Mouse (Mus musculus): ENCODE results near the gene Crtc3.

- TF ChIP-seq POLR2A (IDR thresholded peaks at IDR 0.05; ENCODE audit: insufficient read depth, low read depth, low read length): no peak
- TF ChIP-seq CTCF (IDR thresholded peaks at IDR 0.05; ENCODE audit: insufficient read depth, low read depth, low read length): no peak
Observed at GRCm38 (mm10) chr7:80548513-80549260, 140.0 kb downstream of the Crtc3 start.

Measured in olfactory bulb, adult 2 months (tissue).